Mouse (Mus musculus): ENCODE measurements around the gene Mtmr12.

The Mtmr12 gene

GRCm38 (mm10) chr15:12275091-12275623, 70.3 kb downstream of the Mtmr12 start:
- no peak for DNase-seq (ENCODE audit: low spot score in 2 of 2)

- DNase-seq (ENCODE audit: low spot score in 2 of 2): no peak
These were observed 75.0 kb downstream of the Mtmr12 start for GRCm38 (mm10) chr15:12279816-12280215.

GRCm38 (mm10) chr15:12284794-12285534, 80.1 kb downstream of the Mtmr12 start:
- DNase-seq (ENCODE audit: low spot score in 2 of 2): no peak

- DNase-seq (ENCODE audit: low spot score in 2 of 2): no peak
These were observed 80.6 kb downstream of the Mtmr12 start for GRCm38 (mm10) chr15:12285535-12285809.

- no peak for DNase-seq (ENCODE audit: low spot score in 2 of 2)
These were observed 85.5 kb downstream of the Mtmr12 start for GRCm38 (mm10) chr15:12290330-12290729.

GRCm38 (mm10) chr15:12291757-12292156, 86.9 kb downstream of the Mtmr12 start:
- DNase-seq (ENCODE audit: low spot score in 2 of 2): no peak

- no peak for DNase-seq (ENCODE audit: low spot score in 2 of 2)
These were observed 91.4 kb downstream of the Mtmr12 start for GRCm38 (mm10) chr15:12296228-12296627.

- DNase-seq (ENCODE audit: low spot score in 2 of 2): no peak
These were observed 93.5 kb downstream of the Mtmr12 start for GRCm38 (mm10) chr15:12298231-12298737.

GRCm38 (mm10) chr15:12301771-12302170, 96.9 kb downstream of the Mtmr12 start:
- DNase-seq (ENCODE audit: low spot score in 2 of 2): no peak

GRCm38 (mm10) chr15:12306188-12307071, 101.6 kb downstream of the Mtmr12 start:
- no peak for DNase-seq (ENCODE audit: low spot score in 2 of 2)

GRCm38 (mm10) chr15:12307114-12307513, 102.3 kb downstream of the Mtmr12 start:
- no peak for DNase-seq (ENCODE audit: low spot score in 2 of 2)

- DNase-seq (ENCODE audit: low spot score in 2 of 2): no peak
These were observed 103.7 kb downstream of the Mtmr12 start for GRCm38 (mm10) chr15:12308539-12308938.

GRCm38 (mm10) chr15:12310676-12311075, 105.8 kb downstream of the Mtmr12 start:
- no peak for DNase-seq (ENCODE audit: low spot score in 2 of 2)

GRCm38 (mm10) chr15:12311465-12311864, 106.6 kb downstream of the Mtmr12 start:
- no peak for DNase-seq (ENCODE audit: low spot score in 2 of 2)

- no peak for DNase-seq (ENCODE audit: low spot score in 2 of 2)
These were observed 108.4 kb downstream of the Mtmr12 start for GRCm38 (mm10) chr15:12313255-12313654.

GRCm38 (mm10) chr15:12314584-12314983, 109.8 kb downstream of the Mtmr12 start:
- DNase-seq (ENCODE audit: low spot score in 2 of 2): no peak

GRCm38 (mm10) chr15:12315996-12316395, 111.2 kb downstream of the Mtmr12 start:
- no peak for DNase-seq (ENCODE audit: low spot score in 2 of 2)

- DNase-seq (ENCODE audit: low spot score in 2 of 2): no peak
These were observed 112.5 kb downstream of the Mtmr12 start for GRCm38 (mm10) chr15:12317290-12317689.

- no peak for DNase-seq (ENCODE audit: low spot score in 2 of 2)
These were observed 113.6 kb downstream of the Mtmr12 start for GRCm38 (mm10) chr15:12318451-12318850.

GRCm38 (mm10) chr15:12319889-12320288, 115.1 kb downstream of the Mtmr12 start:
- no peak for DNase-seq (ENCODE audit: low spot score in 2 of 2)

GRCm38 (mm10) chr15:12320441-12321090, 115.7 kb downstream of the Mtmr12 start:
- DNase-seq (ENCODE audit: low spot score in 2 of 2): no peak
